Mouse (Mus musculus): ENCODE data around the gene Atp6v1f. TPM values are rescaled to one million over a fixed set of nuclear protein-coding genes. Genes with fewer than 3 reads are reported as not detected.

The Atp6v1f gene
- total RNA-seq (2021), result 100 to 1,000 TPM; 250 to 276 TPM
- long read RNA-seq, transcript Atp6v1f-201 (2 exons, 703 nt), result major isoform, 136 of 137 reads
- long read RNA-seq, partial matches to known transcripts, result 0 of 137 reads
- long read RNA-seq, other reads (novel, unspliced or antisense), result 1 of 137 reads

- peak; percentile 88 to 96 for DNase-seq (ENCODE audit: low spot score in 2 of 2)
Observed at GRCm38 (mm10) chr6:29467583-29468354, at the start of gene Atp6v1f. Gene Atp6v1f, plus strand, starts transcription at chr6:29467718.

GRCm38 (mm10) chr6:29420596-29420995 lies 46.9 kb upstream of the Atp6v1f start:
- no peak for DNase-seq (ENCODE audit: low spot score in 2 of 2)

- peak in 1 of 2 experiments; percentile 48 for DNase-seq (ENCODE audit: low spot score in 2 of 2)
Observed at GRCm38 (mm10) chr6:29425118-29425517, 42.4 kb upstream of the Atp6v1f start.

GRCm38 (mm10) chr6:29426331-29426730 lies 41.2 kb upstream of the Atp6v1f start:
- DNase-seq (ENCODE audit: low spot score in 2 of 2), result no peak

GRCm38 (mm10) chr6:29428171-29428570 lies 39.3 kb upstream of the Atp6v1f start:
- no peak for DNase-seq (ENCODE audit: low spot score in 2 of 2)

- DNase-seq (ENCODE audit: low spot score in 2 of 2), result no peak
Observed at GRCm38 (mm10) chr6:29430681-29431420, 36.7 kb upstream of the Atp6v1f start.

GRCm38 (mm10) chr6:29431473-29431872 lies 36.0 kb upstream of the Atp6v1f start:
- no peak for DNase-seq (ENCODE audit: low spot score in 2 of 2)

GRCm38 (mm10) chr6:29432156-29432555 lies 35.4 kb upstream of the Atp6v1f start:
- DNase-seq (ENCODE audit: low spot score in 2 of 2), result no peak

- DNase-seq (ENCODE audit: low spot score in 2 of 2), result no peak
Observed at GRCm38 (mm10) chr6:29432676-29433037, 34.9 kb upstream of the Atp6v1f start.

- no peak for DNase-seq (ENCODE audit: low spot score in 2 of 2)
Observed at GRCm38 (mm10) chr6:29433038-29433803, 34.3 kb upstream of the Atp6v1f start, which contains the start of gene Flnc. Gene Flnc, plus strand, starts transcription at chr6:29433256.

- no peak for DNase-seq (ENCODE audit: low spot score in 2 of 2)
Observed at GRCm38 (mm10) chr6:29433804-29434795, 33.4 kb upstream of the Atp6v1f start.

- no peak for DNase-seq (ENCODE audit: low spot score in 2 of 2)
Observed at GRCm38 (mm10) chr6:29434911-29435691, 32.4 kb upstream of the Atp6v1f start.

- DNase-seq (ENCODE audit: low spot score in 2 of 2), result no peak
Observed at GRCm38 (mm10) chr6:29435940-29436451, 31.5 kb upstream of the Atp6v1f start.

GRCm38 (mm10) chr6:29436461-29436934 lies 31.0 kb upstream of the Atp6v1f start:
- no peak for DNase-seq (ENCODE audit: low spot score in 2 of 2)

- DNase-seq (ENCODE audit: low spot score in 2 of 2), result no peak
Observed at GRCm38 (mm10) chr6:29439251-29439650, 28.3 kb upstream of the Atp6v1f start.

- DNase-seq (ENCODE audit: low spot score in 2 of 2), result no peak
Observed at GRCm38 (mm10) chr6:29439789-29440188, 27.7 kb upstream of the Atp6v1f start.

GRCm38 (mm10) chr6:29444773-29445172 lies 22.7 kb upstream of the Atp6v1f start:
- DNase-seq (ENCODE audit: low spot score in 2 of 2), result no peak

- DNase-seq (ENCODE audit: low spot score in 2 of 2), result no peak
Observed at GRCm38 (mm10) chr6:29445354-29445753, 22.2 kb upstream of the Atp6v1f start.

- no peak for DNase-seq (ENCODE audit: low spot score in 2 of 2)
Observed at GRCm38 (mm10) chr6:29449858-29450257, 17.7 kb upstream of the Atp6v1f start.

Measured in layer of hippocampus, adult 18-20 months (tissue).